Mouse (Mus musculus): ENCODE data around the gene Rock2. TPM values are rescaled to one million over a fixed set of nuclear protein-coding genes. Genes with fewer than 3 reads are reported as not detected.

Gene Rock2
- polyA plus RNA-seq, 1 experiment = 3.1 TPM

GRCm38 (mm10) chr12:17000628-17001027 is 105.9 kb downstream of the Rock2 start:
- TF ChIP-seq POLR2A (IDR thresholded peaks at IDR 0.05; ENCODE audit: low read depth, low read length) = no peak
- TF ChIP-seq CTCF (IDR thresholded peaks at IDR 0.05; ENCODE audit: extremely low read depth, insufficient read depth, insufficient read length, insufficient replicate concordance) = no peak
- 9% methylated on average over 6 of the region's 6 CpGs for WGBS
- Histone ChIP-seq H3K4me3 (ENCODE audit: extremely low read depth, insufficient read depth, insufficient read length) (no peak overlapping the region), H3K4me1 (ENCODE audit: control insufficient read depth, insufficient read depth, insufficient read length) (peaks cover 9% of the 10 kb centered on the region; the same call in 1 of the 2 replicates), H3K36me3 (ENCODE audit: control insufficient read depth, insufficient read depth, low read length) (no peaks in the 10 kb centered on the region), H3K27ac (ENCODE audit: insufficient read depth, low read length) (peak overlapping the region; percentile 72; the same call in 1 of the 2 replicates), H3K27me3 (ENCODE audit: control insufficient read depth, insufficient read depth, low read length) (no peaks in the 10 kb centered on the region)
- peak in 1 of 2 experiments; percentile 37 for DNase-seq (ENCODE audit: low read depth in 1 of 2, low spot score in 2 of 2)

GRCm38 (mm10) chr12:17001211-17001610 is 106.5 kb downstream of the Rock2 start:
- no peak for DNase-seq (ENCODE audit: low read depth in 1 of 2, low spot score in 2 of 2)
- H3K27ac ChIP-seq (ENCODE audit: insufficient read depth, low read length) = no peak overlapping the region
- no peak overlapping the region for H3K4me3 ChIP-seq (ENCODE audit: extremely low read depth, insufficient read depth, insufficient read length)
- 63% methylated on average over 4 of the region's 4 CpGs for WGBS
- no peaks in the 10 kb centered on the region for H3K27me3 ChIP-seq (ENCODE audit: control insufficient read depth, insufficient read depth, low read length)
- peaks cover 9% of the 10 kb centered on the region; the same call in 1 of the 2 replicates for H3K4me1 ChIP-seq (ENCODE audit: control insufficient read depth, insufficient read depth, insufficient read length)
- TF ChIP-seq POLR2A (IDR thresholded peaks at IDR 0.05; ENCODE audit: low read depth, low read length) (no peak), CTCF (IDR thresholded peaks at IDR 0.05; ENCODE audit: extremely low read depth, insufficient read depth, insufficient read length, insufficient replicate concordance) (no peak)
- no peaks in the 10 kb centered on the region for H3K36me3 ChIP-seq (ENCODE audit: control insufficient read depth, insufficient read depth, low read length)

GRCm38 (mm10) chr12:17009466-17009865 is 114.8 kb downstream of the Rock2 start:
- no peaks in the 10 kb centered on the region for H3K4me1 ChIP-seq (ENCODE audit: control insufficient read depth, insufficient read depth, insufficient read length)
- TF ChIP-seq POLR2A (IDR thresholded peaks at IDR 0.05; ENCODE audit: low read depth, low read length) = no peak
- no peak for TF ChIP-seq CTCF (IDR thresholded peaks at IDR 0.05; ENCODE audit: extremely low read depth, insufficient read depth, insufficient read length, insufficient replicate concordance)

GRCm38 (mm10) chr12:17011100-17011870 is 116.6 kb downstream of the Rock2 start, which contains the start of gene 2410004P03Rik:
TSS of gene 2410004P03Rik (minus strand) at chr12:17011727.
- H3K27ac ChIP-seq (ENCODE audit: insufficient read depth, low read length) = no peak within 1 kb of the TSS
- DNase-seq (ENCODE audit: low read depth in 1 of 2, low spot score in 2 of 2) = peak; percentile 64 to 79
- TF ChIP-seq CTCF (IDR thresholded peaks at IDR 0.05; ENCODE audit: extremely low read depth, insufficient read depth, insufficient read length, insufficient replicate concordance) (peak; percentile 88), POLR2A (IDR thresholded peaks at IDR 0.05; ENCODE audit: low read depth, low read length) (no peak)
- H3K27me3 ChIP-seq (ENCODE audit: control insufficient read depth, insufficient read depth, low read length) = no peaks in the 10 kb centered on the region
- H3K4me3 ChIP-seq (ENCODE audit: extremely low read depth, insufficient read depth, insufficient read length) = peak within 1 kb of the TSS; percentile 59
- no peaks in the 10 kb centered on the region for H3K36me3 ChIP-seq (ENCODE audit: control insufficient read depth, insufficient read depth, low read length)
- H3K4me1 ChIP-seq (ENCODE audit: control insufficient read depth, insufficient read depth, insufficient read length) = no peaks in the 10 kb centered on the region
- 13% methylated on average over 29 of the region's 29 CpGs for whole genome bisulfite sequencing

More at GRCm38 (mm10) chr12:17009466-17009865, 114.8 kb downstream of the Rock2 start:
- H3K36me3 ChIP-seq (ENCODE audit: control insufficient read depth, insufficient read depth, low read length) = no peaks in the 10 kb centered on the region
- WGBS = 97% methylated on average over 6 of the region's 6 CpGs
- no peaks in the 10 kb centered on the region for H3K27me3 ChIP-seq (ENCODE audit: control insufficient read depth, insufficient read depth, low read length)
- DNase-seq (ENCODE audit: low read depth in 1 of 2, low spot score in 2 of 2) = no peak
- no peak overlapping the region for H3K27ac ChIP-seq (ENCODE audit: insufficient read depth, low read length)
- no peak overlapping the region for H3K4me3 ChIP-seq (ENCODE audit: extremely low read depth, insufficient read depth, insufficient read length)

- no peak overlapping the region for H3K27ac ChIP-seq (ENCODE audit: insufficient read depth, low read length)
- no peaks in the 10 kb centered on the region for H3K36me3 ChIP-seq (ENCODE audit: control insufficient read depth, insufficient read depth, low read length)
- no peaks in the 10 kb centered on the region for H3K4me1 ChIP-seq (ENCODE audit: control insufficient read depth, insufficient read depth, insufficient read length)
- TF ChIP-seq POLR2A (IDR thresholded peaks at IDR 0.05; ENCODE audit: low read depth, low read length) = no peak
- TF ChIP-seq CTCF (IDR thresholded peaks at IDR 0.05; ENCODE audit: extremely low read depth, insufficient read depth, insufficient read length, insufficient replicate concordance) = no peak
- no peak for DNase-seq (ENCODE audit: low read depth in 1 of 2, low spot score in 2 of 2)
- no peak overlapping the region for H3K4me3 ChIP-seq (ENCODE audit: extremely low read depth, insufficient read depth, insufficient read length)
- 88% methylated on average over 2 of the region's 2 CpGs for WGBS
- no peaks in the 10 kb centered on the region for H3K27me3 ChIP-seq (ENCODE audit: control insufficient read depth, insufficient read depth, low read length)
These were observed 117.6 kb downstream of the Rock2 start for GRCm38 (mm10) chr12:17012067-17012899.

GRCm38 (mm10) chr12:17015711-17016110 is 121.0 kb downstream of the Rock2 start:
- TF ChIP-seq POLR2A (IDR thresholded peaks at IDR 0.05; ENCODE audit: low read depth, low read length) (no peak), CTCF (IDR thresholded peaks at IDR 0.05; ENCODE audit: extremely low read depth, insufficient read depth, insufficient read length, insufficient replicate concordance) (no peak)
- WGBS = 87% methylated on average over 2 of the region's 2 CpGs
- no peak for DNase-seq (ENCODE audit: low read depth in 1 of 2, low spot score in 2 of 2)
- H3K36me3 ChIP-seq (ENCODE audit: control insufficient read depth, insufficient read depth, low read length) = no peaks in the 10 kb centered on the region
- H3K4me3 ChIP-seq (ENCODE audit: extremely low read depth, insufficient read depth, insufficient read length) = no peak overlapping the region
- H3K4me1 ChIP-seq (ENCODE audit: control insufficient read depth, insufficient read depth, insufficient read length) = no peaks in the 10 kb centered on the region
- no peaks in the 10 kb centered on the region for H3K27me3 ChIP-seq (ENCODE audit: control insufficient read depth, insufficient read depth, low read length)
- H3K27ac ChIP-seq (ENCODE audit: insufficient read depth, low read length) = no peak overlapping the region
